Mouse (Mus musculus) stomach, embryonic 15.5 days (tissue): Measurements from ENCODE around the gene Fbxo44. TPM values are rescaled to one million over a fixed set of nuclear protein-coding genes. Genes with fewer than 3 reads are reported as not detected.

Source experiments
- ATAC-seq: fragments of 200-750 bp; cut with Nextera tagmentation; 2 replicates; pipeline ENCODE4 v1.8.0; 2017; ENCODE audit warnings: low read depth, moderate number of reproducible peaks, moderate TSS enrichment; ENCODE audit not compliant: insufficient read depth, low FRiP score
- H3K27ac ChIP-seq: fragments of 300-500 bp; sonication (generic); 2 replicates; pipeline ENCODE4 v1.5.1; 2015; ENCODE audit warnings: mild to moderate bottlenecking, inconsistent platforms
- H3K27me3 ChIP-seq: fragments of 300-500 bp; sonication (generic); replicated peaks from 2 replicates; pipeline ENCODE4 v1.6.1; 2015; ENCODE audit warnings: inconsistent platforms
- H3K36me3 ChIP-seq: fragments of 300-500 bp; sonication (generic); 2 replicates; pipeline ENCODE4 v1.6.1; 2015; ENCODE audit warnings: inconsistent platforms
- H3K4me1 ChIP-seq: fragments of 300-500 bp; sonication (generic); 2 replicates; pipeline ENCODE4 v1.6.1; 2015; ENCODE audit warnings: inconsistent platforms
- H3K4me2 ChIP-seq: fragments of 300-500 bp; sonication (generic); 2 replicates; pipeline ENCODE4 v1.6.1; 2015; ENCODE audit warnings: mild to moderate bottlenecking, inconsistent platforms
- H3K4me3 ChIP-seq: fragments of 300-500 bp; sonication (generic); replicated peaks from 2 replicates; pipeline ENCODE4 v1.5.1; 2015; ENCODE audit warnings: inconsistent platforms
- H3K9ac ChIP-seq: fragments of 300-500 bp; sonication (generic); 2 replicates; pipeline ENCODE4 v1.6.1; 2015; ENCODE audit warnings: inconsistent platforms
- H3K9me3 ChIP-seq: fragments of 300-500 bp; sonication (generic); 2 replicates; pipeline ENCODE4 v1.6.1; 2016; ENCODE audit warnings: inconsistent platforms
- WGBS: fragments of 180-500 bp; shearing (Covaris S2); methylation state at CpG from one replicate; pipeline ENCODE4 v1.1.7; 2015; 5-methylcytosine and 5-hydroxymethylcytosine counted together
- polyA plus RNA-seq: library from polyadenylated mRNA; unstranded; fragments of >200 nt; fragmentation: Nextera tagmentation; extraction: Ambion mirVana; gene quantifications from 2 replicates; pipeline ENCODE4 v1.2.1, GENCODE M21; 2015

The Fbxo44 gene
- polyA plus RNA-seq, 1 experiment from 2014 or later, result 8.0 TPM

- Histone ChIP-seq H3K27me3 (no peaks in the 10 kb centered on the region; the same call in 1 of the 2 replicates), H3K36me3 (no peaks in the 10 kb centered on the region), H3K4me3 (no peak overlapping the region), H3K27ac (no peak overlapping the region), H3K9me3 (no peaks in the 10 kb centered on the region), H3K9ac (no peak overlapping the region), H3K4me2 (no peak overlapping the region), H3K4me1 (peaks cover 2% of the 10 kb centered on the region; the same call in 1 of the 2 replicates)
- no peak for ATAC-seq
- WGBS, result 88% methylated on average over 5 of the region's 5 CpGs
These were observed 16.6 kb downstream of the Fbxo44 start for GRCm38 (mm10) chr4:148143721-148144120.

- peak overlapping the region; percentile 91 for H3K27ac ChIP-seq
- H3K27me3 ChIP-seq, result peaks cover 5% of the 10 kb centered on the region; the same call in 1 of the 2 replicates
- peak; percentile 93 for ATAC-seq
- H3K4me3 ChIP-seq, result peak overlapping the region; percentile 77
- peaks cover 2% of the 10 kb centered on the region; the same call in 1 of the 2 replicates for H3K4me1 ChIP-seq
- under 1% methylated on average over 65 of the region's 65 CpGs for WGBS
- no peaks in the 10 kb centered on the region for H3K9me3 ChIP-seq
- H3K4me2 ChIP-seq, result peak overlapping the region; percentile 96
- peak overlapping the region; percentile 79 for H3K9ac ChIP-seq
- no peaks in the 10 kb centered on the region for H3K36me3 ChIP-seq
These were observed 19.9 kb downstream of the Fbxo44 start for GRCm38 (mm10) chr4:148140098-148141011.

DNA sequence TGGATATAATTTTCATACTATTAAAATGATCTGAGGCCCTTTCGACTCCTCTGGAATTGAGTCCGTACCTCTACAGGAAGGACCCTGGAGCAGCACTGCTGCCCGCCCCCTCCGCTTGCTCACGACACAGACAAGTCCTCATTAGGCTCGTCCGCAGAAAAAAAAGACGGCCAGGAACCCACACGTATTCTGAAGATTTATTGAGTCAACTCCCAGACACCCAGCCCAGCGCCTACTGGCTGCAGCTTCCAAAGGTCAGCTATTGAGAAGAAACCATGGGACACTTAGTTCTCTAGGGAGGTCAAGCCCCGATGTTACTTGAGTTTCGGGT is 20.6 kb downstream of the Fbxo44 start:
- no peaks in the 10 kb centered on the region for H3K36me3 ChIP-seq
- H3K9ac ChIP-seq, result 0 out of 2 replicates have a peak overlapping the region, but pooled peaks have one; percentile 2
- H3K27me3 ChIP-seq, result peaks cover 5% of the 10 kb centered on the region; the same call in 1 of the 2 replicates
- no peaks in the 10 kb centered on the region for H3K9me3 ChIP-seq
- ATAC-seq, result 0 out of 2 replicates have a peak, but pooled peaks have one; percentile 3
- H3K4me2 ChIP-seq, result peak overlapping the region; percentile 96
- peaks cover 2% of the 10 kb centered on the region; the same call in 1 of the 2 replicates for H3K4me1 ChIP-seq
- H3K4me3 ChIP-seq, result peak overlapping the region; percentile 77
- WGBS, result under 1% methylated on average over 12 of the region's 12 CpGs
- peak overlapping the region; percentile 91; the same call in 1 of the 2 replicates for H3K27ac ChIP-seq

DNA sequence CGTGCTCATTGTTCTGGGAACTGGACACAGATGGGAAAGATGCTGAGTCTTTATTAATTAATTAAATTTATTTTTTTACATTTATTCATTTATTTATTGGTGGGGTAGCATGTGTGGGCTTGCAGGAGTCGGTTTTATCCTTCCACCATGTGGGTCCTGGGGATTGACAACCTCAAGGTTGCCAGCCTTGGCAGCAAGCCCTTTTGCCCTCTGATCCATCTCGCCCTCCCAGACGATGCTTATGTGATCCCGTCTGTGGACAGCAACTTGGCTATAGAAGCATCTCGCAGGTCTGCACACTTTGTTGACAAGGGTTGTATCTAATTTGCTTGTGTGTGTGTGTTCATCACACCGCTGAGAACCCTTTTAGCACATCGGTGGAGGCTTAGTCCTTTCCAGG is 22.8 kb downstream of the Fbxo44 start:
- 67% methylated on average over 8 of the region's 8 CpGs for WGBS
- Histone ChIP-seq H3K4me1 (peaks cover 2% of the 10 kb centered on the region; the same call in 1 of the 2 replicates), H3K9ac (no peak overlapping the region), H3K27me3 (peaks cover 7% of the 10 kb centered on the region; the same call in 1 of the 2 replicates), H3K4me2 (no peak overlapping the region), H3K27ac (no peak overlapping the region), H3K36me3 (no peaks in the 10 kb centered on the region), H3K4me3 (no peak overlapping the region), H3K9me3 (no peaks in the 10 kb centered on the region)
- ATAC-seq, result no peak

GRCm38 (mm10) chr4:148134988-148135387 is 25.3 kb downstream of the Fbxo44 start:
- H3K9me3 ChIP-seq, result no peaks in the 10 kb centered on the region
- no peak overlapping the region for H3K9ac ChIP-seq
- H3K4me3 ChIP-seq, result no peak overlapping the region
- 65% methylated on average over 8 of the region's 8 CpGs for WGBS
- H3K4me2 ChIP-seq, result no peak overlapping the region
- H3K4me1 ChIP-seq, result peaks cover 6% of the 10 kb centered on the region; the same call in 1 of the 2 replicates
- peaks cover 30% of the 10 kb centered on the region for H3K27me3 ChIP-seq
- ATAC-seq, result no peak
- H3K27ac ChIP-seq, result no peak overlapping the region
- no peaks in the 10 kb centered on the region for H3K36me3 ChIP-seq

DNA sequence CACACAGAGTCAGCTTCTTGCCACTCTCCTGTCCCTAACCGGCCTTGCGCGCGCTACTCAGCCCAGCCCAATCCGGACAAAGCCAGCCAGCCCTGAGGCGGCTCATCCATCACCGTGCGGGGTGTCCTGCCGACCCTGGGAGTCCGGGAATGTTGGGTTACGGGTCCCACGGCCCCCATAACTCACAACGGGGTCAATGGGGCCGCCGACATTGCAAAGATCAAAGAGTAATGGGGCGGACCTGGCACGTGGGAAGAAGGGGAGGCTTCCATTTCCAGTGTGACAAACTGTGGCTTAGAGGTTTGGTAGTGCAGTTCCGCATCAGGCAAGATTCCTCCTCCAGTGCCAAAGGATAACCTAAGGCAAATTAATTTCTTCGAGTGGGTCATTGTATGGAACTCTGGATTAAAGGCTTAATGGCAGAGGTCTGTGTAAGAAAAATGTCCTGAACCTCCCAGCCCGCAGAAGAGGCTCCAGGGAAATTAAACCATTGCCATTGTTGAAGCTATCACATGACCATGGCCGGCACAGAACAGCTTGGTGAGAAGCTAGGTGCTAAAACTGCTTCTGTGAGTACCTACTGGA is 28.7 kb downstream of the Fbxo44 start:
- peaks cover 7% of the 10 kb centered on the region; the same call in 1 of the 2 replicates for H3K4me1 ChIP-seq
- H3K9ac ChIP-seq, result no peak overlapping the region; the same call in 1 of the 2 replicates
- H3K27ac ChIP-seq, result no peak overlapping the region
- no peaks in the 10 kb centered on the region for H3K36me3 ChIP-seq
- no peak for ATAC-seq
- WGBS, result 2% methylated on average over 21 of the region's 21 CpGs
- peak overlapping the region; percentile 99 for H3K4me2 ChIP-seq
- peak overlapping the region; percentile 61 for H3K4me3 ChIP-seq
- peaks cover 51% of the 10 kb centered on the region for H3K27me3 ChIP-seq
- no peaks in the 10 kb centered on the region for H3K9me3 ChIP-seq

GRCm38 (mm10) chr4:148130561-148131413 is 29.5 kb downstream of the Fbxo44 start, which contains the start of gene Draxin:
Gene Draxin, minus strand, starts transcription at chr4:148130698.
- Histone ChIP-seq H3K4me3 (peak within 1 kb of the TSS; percentile 61), H3K27me3 (peaks cover 54% of the 10 kb centered on the region), H3K4me1 (peaks cover 7% of the 10 kb centered on the region; the same call in 1 of the 2 replicates), H3K27ac (no peak within 1 kb of the TSS), H3K9me3 (no peaks in the 10 kb centered on the region), H3K36me3 (no peaks in the 10 kb centered on the region), H3K4me2 (peak within 1 kb of the TSS; percentile 99), H3K9ac (peak within 1 kb of the TSS; percentile 34)
- under 1% methylated on average over 59 of the region's 87 CpGs for WGBS
- peak; percentile 92 for ATAC-seq

DNA sequence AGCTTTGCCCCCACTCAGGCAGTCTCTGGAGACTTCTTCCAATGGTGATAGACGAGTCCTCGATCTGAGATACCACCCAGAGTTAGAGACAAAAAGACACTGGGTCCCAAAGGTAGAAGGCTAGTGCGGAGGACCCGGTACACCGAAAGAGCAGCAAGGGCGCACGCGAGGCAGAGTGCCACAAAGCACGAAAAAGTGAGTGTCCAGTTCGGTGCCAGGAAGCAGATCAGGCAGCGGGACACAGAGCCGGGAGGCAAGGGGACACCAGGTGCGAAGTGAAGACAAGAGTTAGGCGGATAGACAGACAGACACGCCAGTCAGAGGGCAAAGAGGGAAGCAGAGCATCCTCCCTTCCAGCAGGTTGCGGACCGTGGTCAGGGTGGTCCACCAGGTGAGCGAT is 30.1 kb downstream of the Fbxo44 start, which contains the start of gene Mad2l2:
Mad2l2 (plus strand) TSS at position 252 of the 400 bp plus-strand sequence.
- 1% methylated on average over 18 of the region's 18 CpGs for WGBS
- peak within 1 kb of the TSS; percentile 34 for H3K9ac ChIP-seq
- H3K4me3 ChIP-seq, result peak within 1 kb of the TSS; percentile 61
- no peaks in the 10 kb centered on the region for H3K9me3 ChIP-seq
- no peaks in the 10 kb centered on the region for H3K36me3 ChIP-seq
- H3K4me2 ChIP-seq, result peak within 1 kb of the TSS; percentile 99
- no peak for ATAC-seq
- H3K4me1 ChIP-seq, result peaks cover 7% of the 10 kb centered on the region; the same call in 1 of the 2 replicates
- peaks cover 54% of the 10 kb centered on the region for H3K27me3 ChIP-seq
- no peak within 1 kb of the TSS for H3K27ac ChIP-seq

DNA sequence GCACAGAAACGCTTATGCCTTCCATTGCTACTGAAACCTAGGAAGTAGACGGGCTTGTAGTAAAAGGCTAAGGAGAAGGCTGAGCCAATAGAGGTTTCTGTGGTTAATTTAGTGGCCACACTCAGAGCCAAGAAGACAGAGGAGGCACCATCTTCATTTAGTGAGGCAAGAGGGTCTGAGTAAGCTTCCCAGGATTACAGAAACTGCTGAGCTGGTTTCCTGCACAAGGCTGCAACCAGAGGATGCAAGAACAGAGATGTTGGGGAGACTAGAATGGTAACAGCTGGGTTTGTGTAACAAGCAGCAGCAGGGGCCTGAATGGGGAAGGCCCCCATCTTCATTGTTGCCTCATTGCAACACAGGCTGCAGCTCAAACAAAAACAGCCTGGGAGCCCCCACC is 31.6 kb downstream of the Fbxo44 start:
- Histone ChIP-seq H3K4me2 (no peak overlapping the region), H3K4me3 (no peak overlapping the region), H3K36me3 (no peaks in the 10 kb centered on the region), H3K4me1 (peaks cover 7% of the 10 kb centered on the region; the same call in 1 of the 2 replicates), H3K9me3 (no peaks in the 10 kb centered on the region), H3K9ac (no peak overlapping the region), H3K27ac (no peak overlapping the region), H3K27me3 (peaks cover 54% of the 10 kb centered on the region)
- whole genome bisulfite sequencing, result 74% methylated on average over 2 of the region's 2 CpGs
- no peak for ATAC-seq

DNA sequence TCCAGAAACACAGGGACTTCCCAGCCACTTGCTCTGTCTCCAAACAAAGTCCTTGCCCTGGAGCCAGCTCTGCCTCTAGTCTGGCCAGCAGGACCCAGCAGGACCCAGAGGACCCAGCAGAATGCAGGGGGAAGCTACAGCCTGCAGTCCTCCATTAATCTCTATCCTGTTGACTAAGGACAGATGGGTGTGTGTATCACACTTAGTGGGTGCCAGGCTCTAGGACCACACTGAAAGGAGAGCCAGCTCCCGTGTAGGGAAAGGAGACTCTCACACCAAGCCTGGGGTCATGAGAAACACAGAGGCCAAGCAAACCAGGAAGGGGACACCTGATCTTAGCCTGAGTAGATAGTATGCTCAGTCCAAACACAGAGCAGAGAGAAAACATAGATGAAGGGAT is 32.0 kb downstream of the Fbxo44 start:
- Histone ChIP-seq H3K27ac (no peak overlapping the region), H3K4me3 (no peak overlapping the region), H3K27me3 (peaks cover 54% of the 10 kb centered on the region), H3K4me1 (peaks cover 7% of the 10 kb centered on the region; the same call in 1 of the 2 replicates), H3K36me3 (no peaks in the 10 kb centered on the region), H3K9ac (no peak overlapping the region), H3K9me3 (no peaks in the 10 kb centered on the region), H3K4me2 (no peak overlapping the region)
- no peak for ATAC-seq
- WGBS, result 67% methylated on average over 1 of the region's 1 CpGs

DNA sequence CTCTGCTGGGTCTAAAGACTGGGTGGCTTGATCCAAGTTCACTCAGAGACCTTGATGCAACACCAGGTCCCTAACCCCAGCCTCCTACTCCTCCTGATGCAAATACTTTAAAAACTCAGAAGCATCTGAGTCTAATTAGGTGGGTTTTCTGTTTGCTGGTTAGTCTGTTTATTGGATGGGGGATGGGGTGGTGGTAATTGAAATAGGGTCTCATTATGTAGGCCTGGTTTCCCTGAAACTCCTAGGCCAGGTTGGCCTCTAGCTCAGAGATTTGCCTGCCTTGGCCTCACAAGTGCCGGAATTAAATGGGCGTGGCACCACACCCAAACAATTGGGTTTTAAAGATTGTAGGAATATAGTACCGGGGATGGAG is 37.6 kb downstream of the Fbxo44 start:
- no peaks in the 10 kb centered on the region for H3K9me3 ChIP-seq
- no peaks in the 10 kb centered on the region for H3K4me1 ChIP-seq
- H3K9ac ChIP-seq, result no peak overlapping the region
- no peak overlapping the region for H3K4me2 ChIP-seq
- H3K4me3 ChIP-seq, result no peak overlapping the region
- WGBS, result 73% methylated on average over 3 of the region's 3 CpGs
- H3K27me3 ChIP-seq, result peaks cover 7% of the 10 kb centered on the region; the same call in 1 of the 2 replicates
- H3K36me3 ChIP-seq, result no peaks in the 10 kb centered on the region
- no peak overlapping the region for H3K27ac ChIP-seq
- no peak for ATAC-seq
